Mouse (Mus musculus): ENCODE results near the gene Olfr64. TPM values are rescaled to one million over a fixed set of nuclear protein-coding genes. Genes with fewer than 3 reads are reported as not detected.

Gene Olfr64
- total RNA-seq (2021), result not detected
- long read RNA-seq, experiment 1, result 0 reads
- long read RNA-seq, experiment 2, result 0 reads

- intact Hi-C loops (cut with DNase I; ENCODE audit: low total_unique reads), result no loop called here
- DNase-seq, result no peak
Observed at GRCm38 (mm10) chr7:103894385-103894784, at the start of gene Olfr64. TSS of gene Olfr64 (minus strand) at chr7:103894485.

DNA sequence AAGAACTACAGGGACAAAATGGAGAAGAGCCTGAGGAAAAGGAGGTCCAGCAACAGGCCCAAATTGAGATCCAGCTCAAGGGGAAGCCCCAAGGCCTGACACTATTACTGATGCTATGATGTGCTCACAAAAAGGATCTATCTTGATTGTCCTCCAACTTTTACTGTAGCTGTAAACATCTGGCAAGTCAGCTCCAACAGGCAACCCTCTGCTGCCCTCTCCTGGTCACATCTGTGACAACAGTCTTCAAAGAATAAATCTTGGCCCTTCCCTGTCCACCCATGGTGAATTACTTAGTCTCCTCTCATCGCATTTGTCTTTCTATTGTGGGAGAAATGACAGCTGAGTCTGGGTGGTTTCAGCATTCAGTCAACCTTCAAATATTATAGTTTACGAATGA lies 48.4 kb upstream of the Olfr64 start:
- intact Hi-C loops (cut with DNase I; ENCODE audit: low total_unique reads), result no loop called here
- peak; percentile 6 for DNase-seq

DNA sequence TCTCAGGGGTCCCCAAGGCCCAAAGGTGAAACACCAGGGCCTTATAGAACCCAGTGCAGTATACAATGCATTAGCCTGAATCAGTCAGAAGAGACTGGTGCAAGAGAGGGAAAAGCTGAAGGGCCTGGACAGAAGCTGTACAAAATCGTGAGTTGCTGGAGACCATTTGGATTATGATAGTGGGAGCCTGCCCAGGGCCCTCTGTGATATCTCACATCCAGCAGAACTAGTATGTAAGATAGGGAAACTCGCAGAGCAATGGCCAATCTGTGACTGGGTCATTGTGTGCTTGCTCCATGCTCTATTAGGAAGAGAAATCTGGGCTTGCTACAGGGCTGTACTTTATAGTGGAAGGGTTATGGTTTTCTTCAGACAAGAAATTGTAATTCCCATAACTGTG lies 40.0 kb upstream of the Olfr64 start, which contains the start of gene Olfr632:
Gene Olfr632 (plus strand): TSS at position 84 of the 400 bp plus-strand sequence.
- DNase-seq, result no peak

DNA sequence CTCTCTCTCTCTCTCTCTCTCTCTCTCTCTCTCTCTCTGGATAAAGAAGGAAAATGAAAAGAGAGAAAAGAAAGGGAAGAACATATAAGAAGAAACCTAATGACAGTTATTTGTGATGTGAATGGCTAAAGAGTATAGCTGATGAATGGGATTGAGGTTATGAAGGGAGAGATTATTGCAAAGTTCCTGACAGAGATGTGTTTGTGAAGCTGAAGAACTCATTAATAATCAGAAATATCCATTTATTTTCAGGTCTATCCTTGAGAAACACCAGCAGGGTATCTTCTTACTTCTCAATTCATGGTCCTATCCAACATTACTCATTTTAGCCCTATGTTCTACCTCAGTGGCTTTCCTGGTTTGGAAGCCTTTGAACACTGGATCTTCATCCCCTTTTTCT lies 34.2 kb upstream of the Olfr64 start, which contains the start of gene Olfr631:
Gene Olfr631 (plus strand): TSS at position 301 of the 400 bp plus-strand sequence.
- intact Hi-C loops (cut with DNase I; ENCODE audit: low total_unique reads), result no loop called here
- no peak for DNase-seq

More for the DNA sequence above, 40.0 kb upstream of the Olfr64 start, which contains the start of gene Olfr632:
- intact Hi-C loops (cut with DNase I; ENCODE audit: low total_unique reads), result no loop called here

GRCm38 (mm10) chr7:103915338-103915737 lies 21.1 kb upstream of the Olfr64 start:
- intact Hi-C loops (cut with DNase I; ENCODE audit: low total_unique reads), result no loop called here
- no peak for DNase-seq

GRCm38 (mm10) chr7:103912969-103913511 lies 18.8 kb upstream of the Olfr64 start:
- no peak for DNase-seq
- intact Hi-C loops (cut with DNase I; ENCODE audit: low total_unique reads), result no loop called here

DNA sequence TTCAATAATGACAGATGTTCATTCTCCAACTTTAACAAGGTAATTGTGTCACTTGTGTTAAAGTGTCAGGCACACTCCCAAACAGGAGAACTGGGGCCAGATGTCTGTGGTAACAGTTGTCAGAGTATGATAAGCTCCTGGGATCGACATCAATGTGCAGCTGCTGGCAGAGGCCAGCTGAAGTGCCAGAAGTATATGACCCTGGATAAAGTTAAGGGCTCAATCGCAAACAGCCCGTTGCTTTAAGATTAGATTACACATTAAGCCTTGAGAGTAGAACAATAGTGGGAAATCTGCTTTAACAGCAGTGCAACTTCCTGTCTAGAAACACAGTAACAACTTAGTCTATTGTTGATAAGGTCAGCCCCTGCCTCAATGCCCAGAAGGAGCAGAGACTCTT lies 15.8 kb upstream of the Olfr64 start:
- no peak for DNase-seq
- intact Hi-C loops (cut with DNase I; ENCODE audit: low total_unique reads), result no loop called here

DNA sequence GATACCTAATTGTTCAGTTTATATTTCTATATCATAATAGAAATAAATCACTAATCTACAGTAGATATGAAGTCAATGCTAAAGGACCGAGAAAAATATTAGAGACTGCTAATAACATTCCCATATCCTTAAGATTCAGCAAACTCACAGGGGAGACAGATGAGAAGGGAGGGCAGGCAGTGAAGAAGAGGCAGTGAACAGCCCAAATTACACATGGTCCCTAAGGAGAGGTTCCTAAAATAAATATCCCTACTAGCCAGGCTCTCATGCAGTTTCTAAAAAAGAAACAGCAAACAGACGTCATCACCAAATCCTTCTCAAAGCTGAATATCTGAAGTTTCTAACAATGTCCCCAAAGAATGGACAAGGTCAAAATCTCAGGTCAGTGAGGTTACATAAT lies 8.9 kb upstream of the Olfr64 start, which contains the start of gene Olfr65:
Gene Olfr65 (plus strand): TSS at position 301 of the 400 bp plus-strand sequence.
- DNase-seq, result no peak
- intact Hi-C loops (cut with DNase I; ENCODE audit: low total_unique reads), result no loop called here

DNA sequence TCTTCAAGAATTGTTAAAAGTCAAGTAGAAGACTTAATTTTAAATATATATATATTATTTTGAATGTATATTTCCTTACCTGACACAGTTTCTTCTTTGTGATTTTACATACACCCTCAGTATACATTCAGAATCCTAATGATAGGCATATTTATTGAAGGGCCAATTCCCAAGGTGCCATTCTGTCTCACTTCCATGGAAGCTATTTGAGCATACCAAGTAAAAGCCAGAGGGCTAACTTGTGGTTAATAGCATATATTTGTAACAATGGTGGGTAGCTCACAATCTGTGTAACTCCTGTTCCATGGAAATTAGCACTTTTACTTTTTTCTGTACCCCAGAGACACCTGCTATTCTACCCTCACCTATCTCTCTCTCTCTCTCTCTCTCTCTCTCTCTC lies 8.1 kb downstream of the Olfr64 start, which contains the start of gene Olfr66:
Gene Olfr66 (minus strand): TSS at position 101 of the 400 bp plus-strand sequence.
- intact Hi-C loops (cut with DNase I; ENCODE audit: low total_unique reads), result no loop called here
- no peak for DNase-seq

DNA sequence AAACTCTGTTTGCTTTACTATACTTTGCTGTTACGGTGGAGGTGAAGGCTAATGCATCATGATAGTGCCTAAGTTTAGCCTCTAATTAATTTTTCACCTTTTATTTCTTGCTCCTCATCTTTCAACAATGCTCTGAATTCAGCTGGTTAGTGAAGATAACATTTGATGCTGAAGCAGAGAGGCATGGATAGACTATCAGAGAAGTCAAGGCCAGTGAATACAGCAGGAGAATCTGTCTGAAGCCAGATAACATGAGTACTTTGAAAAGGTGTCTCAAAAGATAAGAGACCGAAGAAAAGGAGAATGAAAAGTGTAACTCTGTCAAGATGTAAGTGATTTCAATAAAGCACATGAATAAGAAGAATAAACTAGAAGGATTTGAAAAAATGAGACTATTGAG lies 17.2 kb downstream of the Olfr64 start:
- no peak for DNase-seq
- intact Hi-C loops (cut with DNase I; ENCODE audit: low total_unique reads), result no loop called here

DNA sequence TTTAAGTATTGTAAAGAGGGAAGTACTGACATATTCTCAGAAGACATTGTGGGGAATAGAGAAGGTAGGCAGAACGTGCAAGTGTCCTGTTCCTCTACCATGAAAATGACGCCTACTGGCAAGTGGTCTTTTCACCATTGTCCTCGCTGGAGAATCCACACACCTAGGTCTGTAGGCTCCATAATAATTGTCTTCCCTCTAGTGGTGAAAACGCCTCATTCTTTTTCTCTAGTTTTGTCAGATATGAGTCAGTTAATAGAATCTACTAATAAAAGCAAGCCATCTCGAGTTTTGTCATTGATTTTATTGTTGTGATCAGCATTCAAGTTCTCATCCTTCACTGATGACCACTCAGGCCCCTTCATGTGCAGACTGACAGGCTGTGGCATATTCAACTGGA lies 19.8 kb downstream of the Olfr64 start:
- DNase-seq, result no peak
- intact Hi-C loops (cut with DNase I; ENCODE audit: low total_unique reads), result no loop called here

DNA sequence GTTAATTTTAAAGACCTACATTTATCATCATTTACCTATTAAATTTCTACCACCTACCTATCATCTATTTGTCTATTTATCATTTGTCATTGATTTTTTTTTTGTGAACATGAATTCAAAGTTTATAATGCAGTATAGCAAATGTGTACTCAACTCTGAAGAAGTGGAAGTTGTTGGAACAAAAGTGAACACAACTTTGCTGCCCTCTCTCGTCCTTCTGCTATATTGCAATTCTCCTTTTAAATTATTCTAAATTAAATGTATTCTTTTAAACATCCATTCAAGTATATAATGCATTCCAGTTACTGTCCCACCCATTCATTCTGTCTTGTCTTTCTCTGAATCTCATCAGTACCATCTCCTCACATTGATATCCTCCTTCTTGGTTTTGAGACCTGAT lies 21.2 kb downstream of the Olfr64 start:
- intact Hi-C loops (cut with DNase I; ENCODE audit: low total_unique reads), result no loop called here
- no peak for DNase-seq

DNA sequence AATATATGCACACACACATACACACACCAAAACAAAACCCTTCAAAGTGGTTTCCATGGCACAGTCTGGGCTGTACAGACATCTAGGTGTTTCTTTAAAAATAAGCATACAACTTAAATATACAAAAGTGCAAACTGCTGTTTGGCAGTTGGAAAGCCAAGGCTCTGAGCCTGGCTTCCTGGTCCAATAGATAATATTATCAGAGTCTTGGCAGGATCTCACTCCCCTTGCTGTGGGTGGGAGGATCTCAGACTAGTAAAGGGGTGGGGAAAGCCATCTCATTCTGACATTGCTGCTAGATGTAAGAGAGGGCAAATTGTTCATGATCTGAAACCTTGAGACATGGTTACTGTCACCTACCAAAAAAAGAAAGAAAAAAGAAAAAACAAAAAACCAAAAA lies 23.6 kb downstream of the Olfr64 start:
- DNase-seq, result no peak
- intact Hi-C loops (cut with DNase I; ENCODE audit: low total_unique reads), result no loop called here

GRCm38 (mm10) chr7:103865716-103866115 lies 28.6 kb downstream of the Olfr64 start:
- no peak for DNase-seq
- intact Hi-C loops (cut with DNase I; ENCODE audit: low total_unique reads), result no loop called here

- intact Hi-C loops (cut with DNase I; ENCODE audit: low total_unique reads), result no loop called here
- DNase-seq, result no peak
Observed at GRCm38 (mm10) chr7:103861531-103861930, 32.8 kb downstream of the Olfr64 start.

- intact Hi-C loops (cut with DNase I; ENCODE audit: low total_unique reads), result no loop called here
Observed at GRCm38 (mm10) chr7:103860855-103861254, 33.4 kb downstream of the Olfr64 start.

DNA sequence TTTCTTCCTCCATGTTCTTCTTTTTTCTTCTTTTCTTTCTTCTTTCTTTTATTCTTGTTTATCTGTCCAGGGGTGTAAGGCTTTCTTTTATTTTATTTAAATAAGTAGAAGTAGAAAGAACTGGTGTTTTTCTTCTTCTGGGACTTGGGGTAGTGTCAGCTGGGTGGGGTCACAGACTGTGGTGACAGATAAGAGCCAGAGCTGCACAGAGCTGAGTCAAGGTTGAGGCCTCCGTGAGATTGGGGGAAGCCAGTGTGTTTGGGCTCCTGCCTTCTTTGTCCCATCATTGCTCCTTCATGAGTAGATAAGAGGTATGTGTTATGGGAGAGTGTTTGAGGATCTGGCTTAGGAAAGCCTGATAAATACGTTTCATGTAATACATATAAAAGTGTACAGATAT lies 35.2 kb downstream of the Olfr64 start:
- intact Hi-C loops (cut with DNase I; ENCODE audit: low total_unique reads), result no loop called here
- DNase-seq, result no peak

More at GRCm38 (mm10) chr7:103860855-103861254, 33.4 kb downstream of the Olfr64 start:
- peak; percentile 10 for DNase-seq

- intact Hi-C loops (cut with DNase I; ENCODE audit: low total_unique reads), result no loop called here
- no peak for DNase-seq
Observed at GRCm38 (mm10) chr7:103854669-103855068, 39.6 kb downstream of the Olfr64 start.

GRCm38 (mm10) chr7:103853090-103853489 lies 41.2 kb downstream of the Olfr64 start, which contains the start of gene Hbb-y:
TSS of gene Hbb-y (minus strand) at chr7:103853216.
- no peak for DNase-seq
- intact Hi-C loops (cut with DNase I; ENCODE audit: low total_unique reads), result no loop called here

GRCm38 (mm10) chr7:103844525-103845325 lies 49.6 kb downstream of the Olfr64 start:
- no peak for DNase-seq
- intact Hi-C loops (cut with DNase I; ENCODE audit: low total_unique reads), result no loop called here

GRCm38 (mm10) chr7:103843034-103843433 lies 51.3 kb downstream of the Olfr64 start, which contains the start of gene Hbb-bh1:
TSS of gene Hbb-bh1 (minus strand) at chr7:103843164.
- DNase-seq, result no peak
- intact Hi-C loops (cut with DNase I; ENCODE audit: low total_unique reads), result no loop called here
